Mouse (Mus musculus): ENCODE measurements around the gene Lysmd2.
"Not testable (repeated sequence)": the region's sequence is repeated elsewhere in the genome, so short reads cannot be mapped to it uniquely, and the experiment has no call there.

The Lysmd2 gene

DNA sequence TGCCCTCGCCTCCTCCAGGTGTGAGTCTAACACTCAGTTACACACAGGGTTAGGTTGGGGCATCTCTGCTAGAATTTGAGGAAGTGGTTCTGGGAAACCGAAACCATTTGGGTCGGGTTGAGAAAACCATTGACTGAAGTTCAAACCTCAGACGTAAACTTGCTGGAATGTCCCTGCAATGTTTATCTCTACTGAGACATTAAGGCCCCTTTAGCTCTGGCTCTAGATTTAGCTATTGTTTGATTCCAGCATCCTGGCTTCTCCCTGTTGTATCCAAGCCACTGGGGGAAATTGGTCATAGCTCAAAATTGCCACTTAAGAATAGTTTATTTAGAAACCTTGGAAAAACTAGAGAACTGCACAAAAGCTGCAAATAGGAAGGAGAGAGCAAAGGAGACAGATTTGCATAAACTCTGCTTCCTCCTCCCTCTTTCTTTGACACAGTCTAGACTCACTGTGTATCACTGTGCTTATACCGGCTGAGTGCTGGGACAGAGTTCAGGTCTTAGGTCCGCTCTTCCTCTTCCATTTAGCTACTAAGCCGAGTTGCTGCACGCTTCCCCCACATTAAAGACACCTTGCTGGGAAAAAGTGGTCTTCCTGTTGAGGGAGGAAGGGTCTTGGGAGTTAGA, 5.4 kb downstream of the Lysmd2 start:
- no peak for DNase-seq

DNA sequence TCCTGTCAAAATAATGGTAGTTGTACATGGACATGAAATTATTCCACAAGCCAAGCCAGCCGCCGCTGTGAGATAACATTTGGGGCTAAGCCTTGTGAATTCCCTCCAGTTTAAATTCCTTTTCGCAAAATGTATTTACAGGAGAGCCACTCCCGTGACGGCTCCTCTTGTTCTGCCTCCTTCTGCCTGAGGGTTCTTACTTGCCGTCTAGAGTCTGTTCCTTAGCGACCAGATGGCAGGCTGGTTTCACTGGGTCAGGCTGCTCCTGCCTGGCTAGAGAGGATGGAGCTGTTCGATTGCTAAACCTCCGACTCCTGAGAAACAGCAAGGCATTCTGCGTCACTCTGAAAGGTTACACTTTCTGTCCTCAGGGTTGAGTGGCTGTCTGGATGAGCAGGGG, 6.6 kb downstream of the Lysmd2 start:
- DNase-seq: peak; percentile 25 to 34

DNA sequence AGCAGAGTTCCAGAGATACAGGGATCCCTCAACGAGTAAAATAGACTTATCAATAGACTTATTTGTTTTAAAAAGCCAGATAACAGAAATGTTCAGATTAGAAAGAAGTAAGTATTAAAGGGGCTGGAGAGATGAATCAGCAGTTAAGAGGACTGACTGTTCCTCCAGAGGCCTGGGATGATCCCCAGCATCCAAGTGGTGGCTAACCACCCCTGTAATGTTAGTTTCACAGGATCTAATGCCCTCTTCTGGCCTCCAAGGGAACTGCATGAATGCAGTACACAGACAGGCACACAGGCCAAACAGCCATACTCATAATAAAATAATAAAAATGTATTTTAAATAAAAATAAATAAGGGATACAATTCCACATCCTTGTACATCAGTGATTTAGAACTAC, 7.4 kb downstream of the Lysmd2 start:
- peak; percentile 43 to 56 for DNase-seq

DNA sequence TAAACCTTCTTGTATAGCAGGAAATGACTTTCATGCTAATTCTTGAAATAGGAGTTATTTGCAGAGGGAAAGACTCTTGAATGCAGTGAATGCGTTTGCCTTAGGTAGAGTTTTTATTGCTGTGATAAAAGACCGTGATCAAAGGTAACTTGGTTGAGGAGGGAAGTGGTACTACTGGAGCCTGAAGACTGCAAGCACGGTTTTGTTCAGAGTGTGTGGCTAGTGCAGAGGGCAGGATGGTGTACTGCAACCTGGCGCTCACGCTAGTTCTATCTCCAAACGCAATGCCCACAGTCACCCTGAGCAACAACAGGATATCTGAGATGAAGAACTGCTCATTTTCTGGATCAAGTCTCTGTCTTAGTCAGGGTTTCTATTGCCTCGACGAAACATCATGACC, 8.1 kb downstream of the Lysmd2 start:
- no peak for DNase-seq

DNA sequence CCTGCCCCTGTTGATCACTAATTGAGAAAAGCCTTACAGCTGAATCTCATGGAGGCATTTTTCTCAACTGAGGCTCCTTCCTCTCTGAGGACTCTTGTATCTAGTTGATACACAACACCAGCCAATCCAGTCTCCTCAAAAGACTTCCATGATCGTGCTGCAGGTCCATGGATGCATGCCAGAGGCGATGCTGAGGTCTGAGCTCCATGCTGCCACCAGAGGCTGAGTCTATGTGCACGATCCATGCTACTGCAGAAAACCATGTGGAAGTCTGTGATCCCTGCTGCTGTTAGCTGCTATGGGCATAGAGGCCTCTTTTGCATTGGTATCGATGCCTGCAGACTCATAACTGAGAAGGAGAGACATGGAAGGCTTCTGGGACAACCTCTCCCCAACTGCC, 8.7 kb downstream of the Lysmd2 start:
- DNase-seq: no peak

DNA sequence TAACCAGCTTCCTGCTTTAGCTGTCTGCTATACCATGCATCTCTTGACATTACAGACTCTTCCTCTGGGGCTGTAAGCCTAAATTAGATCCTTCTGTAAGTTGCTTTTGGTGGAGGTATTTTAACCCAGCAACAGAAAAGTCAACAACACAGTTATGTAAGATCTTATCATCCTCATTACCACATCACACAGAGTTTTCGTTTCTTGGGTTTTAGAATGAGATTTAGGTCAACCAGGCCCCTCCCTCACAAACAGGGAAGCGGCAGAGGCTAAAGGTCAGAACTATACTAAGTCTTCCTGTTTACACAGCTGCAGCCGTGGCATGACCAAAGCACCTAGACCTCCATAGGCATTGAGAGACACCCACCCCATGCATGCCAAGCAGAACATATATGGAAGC, 19.9 kb downstream of the Lysmd2 start:
- no peak for DNase-seq

DNA sequence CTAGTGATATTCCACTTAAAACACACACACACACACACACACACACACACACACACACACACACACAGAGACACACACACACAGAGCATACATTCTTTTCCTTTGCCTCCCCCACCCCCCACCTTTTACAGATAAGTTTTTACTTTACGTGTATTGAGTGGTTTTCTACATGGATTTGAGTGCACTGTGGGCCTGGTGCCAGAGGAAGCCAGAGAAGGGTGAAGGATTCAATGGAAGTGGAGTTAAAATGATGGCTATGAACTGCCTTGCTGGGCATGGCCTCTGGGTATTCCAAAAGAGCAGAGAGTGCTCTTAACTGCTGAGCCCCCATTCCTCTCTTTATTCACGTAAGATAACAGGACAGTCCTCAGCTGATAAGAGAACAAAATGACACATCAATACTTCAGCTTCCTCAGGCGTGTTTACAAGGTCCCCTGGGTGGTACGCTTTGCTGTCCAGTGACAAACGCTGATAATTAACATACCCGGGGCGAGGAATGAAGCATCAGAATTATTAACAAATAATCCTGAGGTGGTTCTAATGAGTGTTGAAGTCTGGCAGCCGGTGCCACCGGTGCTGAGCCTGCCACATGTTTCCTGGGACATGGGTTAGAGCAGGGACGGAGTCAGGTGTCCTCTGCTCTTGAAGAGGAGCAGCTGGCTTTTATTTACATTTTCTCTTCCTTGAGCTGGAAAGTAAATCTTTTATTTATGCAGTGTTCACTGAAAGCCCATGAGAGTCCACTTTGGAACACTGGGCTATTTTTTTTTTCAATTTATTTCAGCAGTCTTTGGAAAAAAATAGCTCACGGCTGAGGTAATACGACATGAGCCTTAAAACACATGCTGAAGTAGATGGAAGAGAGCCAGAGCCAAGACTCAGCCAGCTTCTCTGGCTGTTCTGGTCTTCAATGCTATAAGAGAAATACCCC, 28.7 kb downstream of the Lysmd2 start:
- no peak for DNase-seq

DNA sequence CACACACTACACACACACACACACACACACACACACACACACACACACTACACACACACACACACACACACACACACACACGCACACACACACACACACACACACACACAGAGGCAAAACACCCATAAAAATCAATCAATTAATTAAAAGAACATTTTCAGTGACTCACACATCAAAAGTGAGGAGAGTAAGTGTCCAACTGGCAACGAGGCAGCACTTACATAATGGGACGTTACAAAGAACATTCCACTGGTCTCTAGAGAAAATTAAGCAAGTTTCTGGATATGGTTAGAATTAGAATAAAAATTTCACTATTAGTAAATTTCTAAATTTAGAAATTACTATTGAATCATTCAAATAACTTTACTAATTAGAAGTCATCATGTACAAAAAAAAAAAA, 30.9 kb downstream of the Lysmd2 start:
- not testable (repeated sequence) for DNase-seq

DNA sequence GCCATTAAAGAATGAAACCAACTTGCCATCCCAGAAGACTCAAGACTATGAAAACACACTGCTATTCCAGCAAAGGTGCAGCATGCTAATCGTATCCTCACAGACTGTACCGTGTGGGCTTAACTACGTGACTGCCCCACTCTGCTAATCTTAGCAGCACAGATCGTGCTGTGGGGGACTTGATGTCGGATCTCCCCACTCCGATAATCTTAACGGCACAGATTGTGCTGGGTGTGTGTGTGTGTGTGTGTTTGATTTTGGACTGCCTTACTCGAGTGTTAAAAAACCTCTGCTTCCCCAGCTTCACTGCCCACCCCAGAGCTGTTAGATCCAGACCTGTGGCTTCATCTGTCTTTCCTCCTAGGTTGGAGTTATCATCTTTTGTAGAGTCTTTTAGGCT, 35.4 kb downstream of the Lysmd2 start:
- no peak for DNase-seq

DNA sequence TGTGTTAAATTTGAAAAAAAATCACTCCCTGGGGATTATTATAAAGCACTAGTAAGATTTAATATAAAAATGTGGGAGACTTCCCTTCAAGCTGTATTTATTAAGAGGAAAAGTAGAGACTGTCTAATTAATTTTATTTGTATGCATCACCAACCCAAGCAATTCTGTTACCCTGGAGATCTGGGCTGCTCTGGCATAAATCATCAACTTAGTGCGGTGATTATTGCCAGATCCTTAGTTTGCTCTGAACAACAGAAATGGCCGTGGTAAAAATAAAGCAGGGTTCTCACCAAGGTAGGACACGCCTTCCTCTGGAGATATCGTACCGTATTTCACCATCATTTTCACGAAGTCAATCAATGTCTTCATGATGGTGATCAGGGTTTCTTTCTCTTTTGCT, 39.8 kb downstream of the Lysmd2 start:
- DNase-seq: no peak

DNA sequence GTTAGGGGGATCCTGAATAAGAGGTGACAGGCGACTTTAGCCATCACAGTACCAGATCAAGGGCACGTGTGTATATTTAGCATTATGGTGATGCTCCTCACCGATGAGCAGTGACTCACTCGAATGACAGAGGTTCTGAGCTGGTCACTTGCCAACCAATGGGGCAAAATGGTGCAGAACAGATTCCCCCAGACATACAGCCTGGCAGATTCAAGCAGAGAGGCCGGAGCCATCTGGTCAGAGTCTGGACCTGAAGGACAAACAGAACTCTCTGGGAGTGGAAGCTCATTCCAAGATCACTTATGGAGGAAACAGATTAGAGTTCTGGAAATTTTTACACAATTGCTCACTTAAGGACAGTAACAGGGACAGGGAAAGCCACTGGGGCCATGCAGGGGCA, 41.1 kb downstream of the Lysmd2 start:
- DNase-seq: peak; percentile 69 to 71

DNA sequence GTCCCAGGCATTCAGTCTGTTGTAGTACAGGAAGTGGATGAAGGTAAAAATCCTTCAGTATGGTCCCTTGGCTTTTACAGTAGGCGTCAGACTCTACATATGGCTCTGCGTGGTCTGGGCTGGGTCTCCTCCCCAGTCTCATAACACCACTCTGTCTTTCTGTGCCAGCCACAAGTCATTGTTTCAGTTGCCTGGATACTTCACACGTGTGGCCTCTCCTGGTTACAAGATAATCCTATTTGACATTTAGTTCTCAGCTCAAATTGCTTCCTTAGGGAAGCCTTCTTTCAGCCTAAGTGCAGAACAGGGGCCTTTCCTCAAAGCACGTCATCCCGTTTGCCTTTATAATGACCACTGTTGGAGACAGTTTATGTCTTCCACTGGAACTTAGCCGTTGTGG, 47.2 kb downstream of the Lysmd2 start:
- DNase-seq: no peak

DNA sequence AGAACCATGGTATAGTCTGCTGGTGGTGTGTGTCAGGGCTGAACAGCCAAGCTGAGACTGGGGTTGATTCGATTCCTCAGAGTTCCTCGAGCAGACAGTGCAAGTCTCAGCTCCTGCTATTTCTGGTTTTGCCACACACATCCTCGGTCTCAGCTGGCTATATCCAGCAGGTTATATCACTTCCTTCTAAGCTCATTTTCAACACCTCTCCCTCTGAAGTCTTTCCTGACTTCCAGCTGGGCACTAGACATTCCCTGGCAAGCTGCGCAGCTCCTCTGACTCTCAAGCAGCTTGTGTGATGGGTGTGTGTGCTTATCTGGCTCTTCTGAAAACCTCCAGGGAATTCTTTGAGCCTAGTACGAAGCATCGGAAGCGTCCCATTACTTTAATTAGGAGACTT, 50.7 kb downstream of the Lysmd2 start:
- DNase-seq: no peak

DNA sequence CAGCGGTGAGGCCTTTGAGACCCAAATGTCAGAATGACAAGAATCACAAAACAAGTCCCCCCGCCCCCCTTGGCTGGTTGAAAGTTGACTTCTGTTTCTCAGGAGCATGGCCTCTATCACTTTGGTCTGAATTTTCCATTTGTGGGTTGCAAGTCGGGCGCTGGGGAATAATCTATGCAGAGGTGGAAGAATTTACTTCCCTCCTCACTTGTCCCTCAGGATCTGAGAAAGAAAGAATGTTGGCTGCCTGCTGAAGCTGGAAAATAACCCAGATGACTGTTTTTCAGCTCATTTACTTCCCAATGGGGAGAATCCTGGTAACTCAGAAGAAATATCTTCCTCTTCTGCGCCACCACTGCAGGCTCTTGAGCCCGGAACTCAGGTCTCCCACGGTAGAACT, 52.8 kb downstream of the Lysmd2 start:
- DNase-seq: no peak

DNA sequence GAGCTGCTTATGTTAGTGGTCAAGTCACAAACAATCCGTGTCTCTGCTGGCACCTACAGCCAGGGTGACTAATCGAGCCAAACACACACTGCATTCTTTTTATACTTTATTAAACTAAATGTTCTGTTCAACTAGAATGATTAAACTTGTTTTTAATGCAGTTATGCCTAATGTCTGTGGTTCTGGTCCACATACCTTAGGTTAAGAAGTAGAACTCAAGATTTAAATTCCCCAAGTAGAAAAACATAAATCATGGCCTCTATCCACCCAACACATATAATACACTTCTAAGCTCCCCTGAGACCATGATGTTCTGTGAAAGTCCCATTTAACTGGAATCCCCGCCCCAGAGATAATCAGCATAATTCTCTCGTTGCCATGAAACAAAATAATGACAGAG, 54.1 kb downstream of the Lysmd2 start:
- DNase-seq: no peak

DNA sequence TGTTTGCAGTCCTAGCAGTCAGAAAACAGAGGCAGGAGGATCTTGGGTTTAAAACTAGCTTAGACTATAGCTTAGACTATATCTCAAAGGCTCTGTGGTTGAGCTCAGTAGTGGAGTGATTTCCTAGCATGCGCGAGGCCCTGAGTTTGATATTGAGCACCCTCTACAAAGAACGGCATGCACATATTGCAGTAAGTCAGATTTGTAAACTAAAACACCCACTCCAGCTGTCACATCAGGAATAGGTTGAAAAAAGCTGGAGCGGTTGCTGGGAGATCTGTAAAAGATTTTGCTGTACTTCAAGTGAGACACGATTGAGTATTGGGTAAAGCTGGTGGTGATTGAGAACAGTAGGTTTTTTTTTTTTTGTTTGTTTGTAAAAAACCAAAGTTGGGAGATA, 55.1 kb downstream of the Lysmd2 start:
- DNase-seq: no peak

DNA sequence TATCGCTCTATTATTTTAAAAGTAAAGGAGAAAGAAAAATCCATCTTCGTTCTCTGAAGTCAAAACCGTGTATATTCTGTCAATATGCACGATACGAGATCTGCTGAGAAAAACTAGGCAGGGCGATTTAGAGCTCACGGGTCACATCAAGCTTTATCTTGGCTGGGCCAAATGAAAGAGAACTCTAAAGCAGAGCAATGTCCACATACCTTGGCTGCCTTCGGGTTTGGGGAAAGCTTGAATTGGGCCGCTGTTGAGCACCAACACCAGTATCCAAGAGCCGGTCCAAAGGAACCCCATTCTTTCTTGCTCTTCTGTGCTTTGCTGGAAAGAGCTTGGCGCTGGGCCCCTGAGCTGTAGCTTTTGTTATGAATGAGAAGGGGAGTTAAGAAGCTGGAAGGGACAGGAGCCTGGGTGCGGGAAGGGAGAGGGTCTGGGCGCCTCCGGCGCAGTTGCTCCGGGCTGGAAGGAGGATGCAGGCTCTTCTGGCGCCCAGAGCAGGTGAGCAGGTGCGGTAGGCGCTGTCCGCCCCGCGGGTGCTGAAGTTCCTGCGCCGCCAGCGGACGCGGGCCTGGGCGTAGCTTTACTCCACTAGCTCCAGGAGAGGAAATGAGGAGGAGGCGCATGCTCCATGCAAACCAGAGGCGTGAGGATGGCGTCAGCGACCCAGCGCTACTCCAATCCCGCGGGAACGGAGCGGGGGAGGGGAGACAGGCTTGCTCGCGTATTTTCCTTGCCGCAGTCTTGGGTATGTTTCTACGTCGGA, 58.1 kb downstream of the Lysmd2 start, which contains the start of gene Scg3:
Gene Scg3 (minus strand): TSS at position 631 of the 766 bp plus-strand sequence.
- DNase-seq: peak; percentile 97

DNA sequence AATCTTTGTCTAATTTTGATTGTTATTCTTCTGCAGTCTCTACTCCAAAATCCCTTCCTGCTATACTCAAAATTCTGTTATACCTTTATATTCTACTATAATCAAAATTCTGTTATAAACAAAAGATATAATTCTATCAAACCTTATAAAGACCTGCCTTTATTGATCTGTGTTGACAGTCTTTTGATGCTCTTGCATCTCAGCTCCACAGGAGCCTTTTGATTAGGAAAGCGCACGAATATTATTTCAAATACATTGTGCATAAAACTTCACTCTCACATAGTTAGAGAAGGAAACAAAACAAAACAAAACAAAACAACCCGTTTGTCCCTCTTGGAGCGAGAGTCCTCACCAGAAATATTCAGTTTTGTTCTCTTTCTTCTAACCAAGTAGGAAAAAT, 58.8 kb downstream of the Lysmd2 start:
- no peak for DNase-seq

DNA sequence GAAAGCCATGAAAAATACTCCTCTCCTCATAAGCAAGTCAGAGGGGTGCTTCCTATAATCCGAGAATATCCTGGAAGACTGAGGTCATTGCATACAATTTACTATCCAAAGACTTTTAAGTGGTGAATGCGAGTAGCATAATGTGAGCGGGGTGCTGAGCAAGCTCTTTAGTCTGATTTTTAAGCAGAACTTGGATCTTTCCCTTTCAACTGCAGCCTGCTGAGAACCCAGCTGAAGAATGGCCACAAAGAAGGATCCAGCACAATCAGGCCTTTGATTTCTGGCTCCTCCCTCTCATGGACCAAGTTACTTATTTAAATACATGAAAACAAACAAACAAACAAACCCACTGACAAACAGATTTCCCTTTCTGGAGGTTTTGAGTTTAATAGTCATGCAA, 59.2 kb downstream of the Lysmd2 start:
- peak in 1 of 2 experiments; percentile 35 for DNase-seq

Measured in cerebellum, postnatal 36 days (tissue).